Mouse (Mus musculus) liver, adult (tissue): Measurements from ENCODE around the gene Ak1.
A peak's percentile ranks its signal among the peaks of the same experiment; 100 is the strongest.

Experiments used
- GATA4 ChIP-seq: IDR thresholded peaks from 2 replicates; pipeline ENCODE4 v1.6.1; 2014; ENCODE audit warnings: mild to moderate bottlenecking, low read length; ENCODE audit not compliant: insufficient replicate concordance

Ak1 gene

GRCm38 (mm10) chr2:32631737-32632394 is 10.3 kb downstream of the Ak1 start:
- TF ChIP-seq GATA4: no peak

GRCm38 (mm10) chr2:32633660-32634059 is 12.1 kb downstream of the Ak1 start:
- TF ChIP-seq GATA4: peak; percentile 81; the same call in 1 of the 2 replicates

GRCm38 (mm10) chr2:32634277-32635105 is 12.9 kb downstream of the Ak1 start:
- TF ChIP-seq GATA4: no peak

- TF ChIP-seq GATA4: no peak
These were observed 15.1 kb downstream of the Ak1 start for GRCm38 (mm10) chr2:32636617-32637016.

GRCm38 (mm10) chr2:32637778-32638281 is 16.3 kb downstream of the Ak1 start:
- peak; percentile 92; the same call in 1 of the 2 replicates for TF ChIP-seq GATA4

GRCm38 (mm10) chr2:32639632-32640031 is 18.1 kb downstream of the Ak1 start:
- peak; percentile 74; the same call in 1 of the 2 replicates for TF ChIP-seq GATA4

- no peak for TF ChIP-seq GATA4
These were observed 19.0 kb downstream of the Ak1 start for GRCm38 (mm10) chr2:32640550-32641051.

GRCm38 (mm10) chr2:32641810-32642209 is 20.3 kb downstream of the Ak1 start:
- TF ChIP-seq GATA4: no peak

- peak; percentile 86; the same call in 1 of the 2 replicates for TF ChIP-seq GATA4
These were observed 21.3 kb downstream of the Ak1 start for GRCm38 (mm10) chr2:32642813-32643212.

GRCm38 (mm10) chr2:32644083-32644482 is 22.5 kb downstream of the Ak1 start:
- peak; percentile 84; the same call in 1 of the 2 replicates for TF ChIP-seq GATA4

- no peak for TF ChIP-seq GATA4
These were observed 23.4 kb downstream of the Ak1 start for GRCm38 (mm10) chr2:32644799-32645475.

- no peak for TF ChIP-seq GATA4
These were observed 24.1 kb downstream of the Ak1 start for GRCm38 (mm10) chr2:32645647-32646046.

- no peak; the same call in 1 of the 2 replicates for TF ChIP-seq GATA4
These were observed 25.0 kb downstream of the Ak1 start, which contains the start of gene Eng for GRCm38 (mm10) chr2:32646379-32647056. Gene Eng (plus strand): TSS chr2:32646595.

GRCm38 (mm10) chr2:32647366-32647765 is 25.8 kb downstream of the Ak1 start:
- TF ChIP-seq GATA4: no peak
